Mouse (Mus musculus) heart, embryonic 16.5 days (tissue): Measurements from ENCODE around the gene Stx7. TPM values are rescaled to one million over a fixed set of nuclear protein-coding genes. Genes with fewer than 3 reads are reported as not detected.
A peak's percentile ranks its signal among the peaks of the same experiment; 100 is the strongest.

ENCODE experiments used
- ATAC-seq: fragments of 200-750 bp; cut with Nextera tagmentation; replicated peaks from 2 replicates; pipeline ENCODE4 v1.8.0; 2017; ENCODE audit warnings: moderate number of reproducible peaks; ENCODE audit not compliant: insufficient read depth, low FRiP score; ENCODE audit errors: extremely low read depth
- H3K27ac ChIP-seq: fragments of 300-500 bp; sonication (generic); 2 replicates; pipeline ENCODE4 v1.5.1; 2014; ENCODE audit warnings: mild to moderate bottlenecking, low read length, control low read depth, moderate library complexity
- H3K27me3 ChIP-seq: fragments of 300-500 bp; sonication (generic); 2 replicates; pipeline ENCODE4 v1.6.1; 2014; ENCODE audit warnings: low read length, mixed read lengths; ENCODE audit not compliant: control insufficient read depth, insufficient read depth
- H3K36me3 ChIP-seq: fragments of 300-500 bp; sonication (generic); 2 replicates; pipeline ENCODE4 v1.6.1; 2014; ENCODE audit not compliant: control insufficient read depth, insufficient read depth
- H3K4me1 ChIP-seq: fragments of 300-500 bp; sonication (generic); 2 replicates; pipeline ENCODE4 v1.6.1; 2014; ENCODE audit warnings: low read length, mixed read lengths; ENCODE audit not compliant: control insufficient read depth, insufficient read depth
- H3K4me2 ChIP-seq: fragments of 300-500 bp; sonication (generic); 2 replicates; pipeline ENCODE4 v1.6.1; 2014; ENCODE audit warnings: low read depth, mild to moderate bottlenecking, control low read depth, low read length
- H3K4me3 ChIP-seq: fragments of 300-500 bp; sonication (generic); 2 replicates; pipeline ENCODE4 v1.5.1; 2014; ENCODE audit warnings: mild to moderate bottlenecking, control low read depth, low read length
- H3K9ac ChIP-seq: fragments of 300-500 bp; sonication (generic); 2 replicates; pipeline ENCODE4 v1.6.1; 2014; ENCODE audit warnings: low read length, control low read depth
- H3K9me3 ChIP-seq: fragments of 300-500 bp; sonication (generic); replicated peaks from 2 replicates; pipeline ENCODE4 v1.6.1; 2016; ENCODE audit warnings: low read length; ENCODE audit not compliant: control insufficient read depth
- WGBS: fragments of 180-500 bp; shearing (Covaris S2); extraction: QIAGEN DNeasy Blood & Tissue Kit; methylation state at CpG from one replicate; pipeline ENCODE4 v1.1.7; 2014; 5-methylcytosine and 5-hydroxymethylcytosine counted together
- polyA plus RNA-seq: library from polyadenylated mRNA; unstranded; fragments of >200 nt; fragmentation: Nextera tagmentation; extraction: Ambion mirVana; gene quantifications from 2 replicates; pipeline ENCODE4 v1.2.1, GENCODE M21; 2015

The Stx7 gene
- polyA plus RNA-seq, 1 experiment from 2014 or later = 79.4 TPM

DNA sequence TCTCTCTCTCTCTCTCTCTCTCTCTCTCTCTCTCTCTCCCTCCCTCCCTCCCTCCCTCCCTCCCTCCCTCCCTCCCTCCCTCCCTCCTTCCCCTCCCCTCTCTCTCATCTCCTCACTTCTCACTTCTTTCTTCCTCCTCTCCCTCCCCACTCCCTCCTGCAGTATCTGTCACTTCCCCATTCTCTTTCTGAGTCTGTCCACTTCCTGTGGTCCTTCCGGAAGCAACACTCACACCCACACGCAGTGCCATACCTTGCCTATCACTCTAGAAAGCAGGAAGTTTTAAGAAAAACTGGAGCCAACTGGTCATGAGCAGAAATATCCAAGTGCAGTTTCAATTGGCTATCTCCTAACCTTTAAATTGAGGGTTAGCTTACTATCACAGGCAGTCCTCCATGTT lies 16.0 kb upstream of the Stx7 start:
- Histone ChIP-seq H3K27me3 (no peaks in the 10 kb centered on the region), H3K9ac (no peak overlapping the region), H3K4me1 (peaks cover 6% of the 10 kb centered on the region), H3K36me3 (no peaks in the 10 kb centered on the region), H3K9me3 (no peaks in the 10 kb centered on the region), H3K4me3 (no peak overlapping the region), H3K4me2 (no peak overlapping the region), H3K27ac (no peak overlapping the region)
- WGBS = 19% methylated on average over 2 of the region's 2 CpGs
- ATAC-seq = no peak

GRCm38 (mm10) chr10:24134071-24134645 lies 14.9 kb upstream of the Stx7 start:
- no peak overlapping the region for H3K9ac ChIP-seq
- H3K27ac ChIP-seq = no peak overlapping the region
- H3K4me2 ChIP-seq = no peak overlapping the region
- no peak for ATAC-seq
- 35% methylated on average over 7 of the region's 7 CpGs for WGBS
- H3K9me3 ChIP-seq = no peaks in the 10 kb centered on the region
- no peaks in the 10 kb centered on the region for H3K36me3 ChIP-seq
- H3K4me1 ChIP-seq = peaks cover 6% of the 10 kb centered on the region
- no peak overlapping the region for H3K4me3 ChIP-seq
- H3K27me3 ChIP-seq = no peaks in the 10 kb centered on the region

DNA sequence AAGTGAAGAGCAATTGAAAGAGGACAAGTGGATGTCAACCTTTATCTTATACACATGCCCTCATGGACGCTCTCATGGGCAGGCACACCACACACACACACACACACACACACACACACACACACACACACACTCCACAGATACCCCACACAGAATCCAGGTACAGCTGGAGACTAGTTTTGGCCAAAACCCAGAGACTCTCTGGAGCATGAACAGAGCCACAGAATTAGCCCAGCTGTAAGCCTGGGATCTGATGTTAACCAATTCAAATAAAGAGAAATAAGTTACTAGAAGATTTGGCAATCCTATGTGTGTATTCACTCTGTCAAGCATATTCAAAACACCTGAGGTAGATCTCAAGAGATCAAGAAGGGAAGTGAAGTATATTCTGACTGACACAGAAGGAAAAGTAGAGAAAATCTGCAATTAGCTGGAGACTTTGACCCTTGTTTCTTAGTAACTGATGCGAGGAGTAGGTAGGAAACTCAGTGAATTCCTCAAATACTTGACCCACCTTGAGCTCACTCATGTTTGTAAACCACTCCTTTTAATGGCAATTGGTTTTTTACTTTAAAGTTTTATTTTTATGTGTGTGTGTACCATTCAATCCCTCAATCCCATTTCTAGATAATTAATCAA lies 10.4 kb upstream of the Stx7 start:
- H3K27me3 ChIP-seq = no peaks in the 10 kb centered on the region
- WGBS = 56% methylated on average over 2 of the region's 2 CpGs
- ATAC-seq = no peak
- H3K4me3 ChIP-seq = no peak overlapping the region
- no peaks in the 10 kb centered on the region for H3K9me3 ChIP-seq
- no peak overlapping the region for H3K4me2 ChIP-seq
- no peak overlapping the region for H3K9ac ChIP-seq
- H3K36me3 ChIP-seq = no peaks in the 10 kb centered on the region
- H3K4me1 ChIP-seq = no peaks in the 10 kb centered on the region
- H3K27ac ChIP-seq = no peak overlapping the region

DNA sequence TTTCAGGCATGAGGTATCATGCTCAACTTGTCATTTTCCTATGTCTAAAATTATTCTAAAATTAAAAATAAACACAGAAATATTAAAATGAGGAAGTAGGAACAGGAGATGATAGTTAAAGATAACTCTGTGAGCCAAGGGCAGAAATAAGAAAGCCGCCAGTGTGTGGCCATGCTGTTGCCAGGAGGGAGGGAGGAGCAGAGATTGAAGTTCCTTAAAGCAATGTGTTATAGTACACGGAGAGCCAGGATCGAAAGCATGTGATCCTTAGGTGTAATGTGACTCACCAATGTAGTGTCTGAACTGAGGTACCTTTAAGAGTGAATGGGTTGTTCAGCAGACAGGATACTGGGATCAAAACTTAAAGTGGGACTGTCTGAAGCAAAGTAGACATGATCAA lies 6.4 kb upstream of the Stx7 start:
- H3K9ac ChIP-seq = no peak overlapping the region
- no peaks in the 10 kb centered on the region for H3K9me3 ChIP-seq
- no peak for ATAC-seq
- H3K27ac ChIP-seq = no peak overlapping the region
- H3K27me3 ChIP-seq = no peaks in the 10 kb centered on the region
- H3K4me1 ChIP-seq = no peaks in the 10 kb centered on the region
- WGBS = 55% methylated on average over 3 of the region's 3 CpGs
- no peak overlapping the region for H3K4me3 ChIP-seq
- no peaks in the 10 kb centered on the region for H3K36me3 ChIP-seq
- H3K4me2 ChIP-seq = no peak overlapping the region

- peak overlapping the region; percentile 69 for H3K4me3 ChIP-seq
- H3K27me3 ChIP-seq = no peaks in the 10 kb centered on the region
- 22% methylated on average over 7 of the region's 7 CpGs for WGBS
- H3K9me3 ChIP-seq = no peaks in the 10 kb centered on the region
- ATAC-seq = no peak
- H3K4me1 ChIP-seq = peaks cover 13% of the 10 kb centered on the region
- H3K36me3 ChIP-seq = 0 out of 2 replicates have a peak, but pooled peaks cover under 1% of the 10 kb centered on the region
- peak overlapping the region; percentile 78 for H3K9ac ChIP-seq
- H3K4me2 ChIP-seq = peak overlapping the region; percentile 65
- no peak overlapping the region for H3K27ac ChIP-seq
Measured at GRCm38 (mm10) chr10:24150086-24150485, 984 bp downstream of the Stx7 start.

DNA sequence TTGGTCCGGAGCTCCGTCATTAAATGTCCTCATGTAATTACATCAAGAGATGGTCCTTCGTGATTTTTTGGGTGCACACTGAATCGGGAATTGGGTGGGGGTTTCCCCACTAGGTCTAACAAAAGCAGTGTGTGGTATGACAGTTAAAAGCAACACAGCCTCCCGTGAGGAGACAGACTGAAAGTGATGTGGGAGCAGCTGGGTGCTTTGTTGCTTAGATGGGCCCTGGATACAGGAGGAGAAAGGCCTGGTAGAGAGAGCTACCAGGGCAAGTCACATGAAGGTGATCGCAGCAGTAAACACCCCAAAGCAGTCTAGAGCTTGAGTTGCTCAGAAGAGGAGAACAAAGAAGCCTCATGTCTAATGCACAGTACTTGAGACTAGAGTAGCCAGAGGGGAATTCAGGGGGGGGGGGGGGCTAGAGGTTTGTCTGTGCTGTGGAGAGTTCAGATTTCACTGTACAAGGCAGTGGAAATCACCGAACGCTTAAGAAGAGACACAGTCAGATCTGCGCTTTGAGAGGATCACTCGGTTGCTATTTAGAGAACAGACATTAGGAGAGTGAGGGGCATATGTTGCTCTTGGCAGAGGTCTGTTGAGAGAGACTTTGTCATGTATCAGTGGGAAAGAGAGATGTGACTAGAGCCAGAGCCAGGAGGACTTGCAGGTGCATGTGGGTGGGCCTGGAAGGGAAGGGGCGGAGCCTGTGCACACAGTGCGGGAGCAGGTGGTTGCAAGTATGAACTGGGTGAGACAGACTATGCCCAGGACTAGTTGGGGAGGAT lies 9.6 kb downstream of the Stx7 start:
- Histone ChIP-seq H3K4me3 (no peak overlapping the region), H3K9ac (no peak overlapping the region), H3K36me3 (peaks cover 21% of the 10 kb centered on the region), H3K4me1 (peaks cover 10% of the 10 kb centered on the region), H3K27me3 (no peaks in the 10 kb centered on the region), H3K9me3 (no peaks in the 10 kb centered on the region), H3K27ac (no peak overlapping the region), H3K4me2 (no peak overlapping the region)
- ATAC-seq = peak; percentile 81
- WGBS = 77% methylated on average over 12 of the region's 12 CpGs

DNA sequence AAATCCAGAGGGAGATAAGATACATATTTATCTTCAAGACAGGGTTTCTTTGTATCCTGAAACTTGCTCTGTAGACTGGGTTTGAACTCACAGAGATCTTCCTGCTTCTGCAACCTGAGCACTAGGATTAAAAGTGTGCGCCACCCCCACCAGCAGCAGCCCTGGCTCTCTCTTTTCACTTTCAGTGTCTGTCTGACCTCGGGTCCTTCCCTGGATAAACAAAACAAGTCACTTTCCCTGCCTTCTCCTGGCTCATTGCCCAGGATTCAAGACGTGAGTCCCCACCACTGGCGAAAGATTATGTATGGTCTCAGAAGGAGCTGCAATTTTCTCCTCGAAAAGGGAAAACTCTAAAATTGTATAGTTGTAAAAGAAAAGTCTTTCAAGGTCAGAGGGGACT lies 10.5 kb downstream of the Stx7 start:
- Histone ChIP-seq H3K4me3 (no peak overlapping the region), H3K9me3 (no peaks in the 10 kb centered on the region), H3K36me3 (peaks cover 21% of the 10 kb centered on the region), H3K27me3 (no peaks in the 10 kb centered on the region), H3K9ac (no peak overlapping the region), H3K27ac (no peak overlapping the region), H3K4me1 (peaks cover 18% of the 10 kb centered on the region), H3K4me2 (no peak overlapping the region)
- ATAC-seq = no peak
- WGBS = 52% methylated on average over 5 of the region's 5 CpGs

GRCm38 (mm10) chr10:24160349-24160748 lies 11.2 kb downstream of the Stx7 start:
- H3K4me1 ChIP-seq = peaks cover 22% of the 10 kb centered on the region
- 76% methylated on average over 7 of the region's 7 CpGs for WGBS
- H3K4me3 ChIP-seq = no peak overlapping the region
- peaks cover 18% of the 10 kb centered on the region for H3K36me3 ChIP-seq
- no peak overlapping the region for H3K27ac ChIP-seq
- H3K4me2 ChIP-seq = no peak overlapping the region
- no peaks in the 10 kb centered on the region for H3K9me3 ChIP-seq
- no peak for ATAC-seq
- H3K27me3 ChIP-seq = no peaks in the 10 kb centered on the region
- H3K9ac ChIP-seq = no peak overlapping the region
